Mouse (Mus musculus) brain, embryonic 14.5 days (tissue): ENCODE measurements at regions not wholly inside any gene's neighbourhood (a gene's known extent, or its start where the extent isn't known, plus 50 kb on each side); places are given as distances from the start of the nearest gene placed in this dataset.
A peak's percentile ranks its signal among the peaks of the same experiment; 100 is the strongest.
"Not testable (repeated sequence)": the region's sequence is repeated elsewhere in the genome, so short reads cannot be mapped to it uniquely, and the experiment has no call there.

ENCODE experiments used
- DNase-seq: peaks from one replicate; pipeline ENCODE4 v3.0.0-alpha.2; 2011; ENCODE audit warnings: low read depth
- CTCF ChIP-seq: fragments of 200-500 bp; IDR thresholded peaks from 2 replicates; pipeline ENCODE4 v1.5.1; 2012; ENCODE audit warnings: inconsistent platforms, mild to moderate bottlenecking, moderate library complexity, borderline replicate concordance; ENCODE audit not compliant: insufficient read depth, insufficient read length; ENCODE audit errors: extremely low read depth
- POLR2A ChIP-seq: fragments of 200-500 bp; IDR thresholded peaks from 2 replicates; pipeline ENCODE4 v1.6.1; 2012; ENCODE audit warnings: mild to moderate bottlenecking, inconsistent platforms, borderline replicate concordance; ENCODE audit not compliant: poor library complexity, insufficient read depth, insufficient read length, severe bottlenecking; ENCODE audit errors: extremely low read depth

- DNase-seq, result peak; percentile 64
- TF ChIP-seq CTCF, result no peak
These were observed 66.4 kb downstream of the Xrcc2 start for GRCm38 (mm10) chr5:25639187-25639586.

- TF ChIP-seq CTCF (no peak), POLR2A (no peak)
- no peak for DNase-seq
These were observed 67.5 kb downstream of the Xrcc2 start for GRCm38 (mm10) chr5:25638097-25638496.

GRCm38 (mm10) chr5:25632861-25633535, 72.6 kb downstream of the Xrcc2 start:
- TF ChIP-seq POLR2A (no peak), CTCF (no peak)
- no peak for DNase-seq

DNA sequence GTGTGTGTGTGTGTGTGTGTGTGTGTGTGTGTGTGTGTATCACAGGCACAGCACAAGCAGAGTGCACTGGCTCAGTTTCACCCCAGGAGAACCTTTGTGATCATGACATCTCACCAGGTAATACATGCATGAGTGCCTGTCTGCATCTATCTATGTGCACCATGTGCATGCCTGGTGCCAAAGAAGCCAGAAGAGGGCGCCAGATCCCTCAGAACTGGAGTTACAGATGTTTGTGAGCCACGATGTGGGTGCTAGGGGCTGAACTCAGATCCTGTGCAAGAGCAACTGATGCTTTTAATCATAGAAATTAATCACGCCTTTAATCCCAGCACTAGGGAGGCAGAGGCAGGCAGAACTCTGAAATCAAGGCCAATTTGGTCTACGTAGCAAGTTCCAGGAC, 75.9 kb downstream of the Xrcc2 start:
- DNase-seq, result no peak
- no peak for TF ChIP-seq CTCF
- no peak for TF ChIP-seq POLR2A

DNA sequence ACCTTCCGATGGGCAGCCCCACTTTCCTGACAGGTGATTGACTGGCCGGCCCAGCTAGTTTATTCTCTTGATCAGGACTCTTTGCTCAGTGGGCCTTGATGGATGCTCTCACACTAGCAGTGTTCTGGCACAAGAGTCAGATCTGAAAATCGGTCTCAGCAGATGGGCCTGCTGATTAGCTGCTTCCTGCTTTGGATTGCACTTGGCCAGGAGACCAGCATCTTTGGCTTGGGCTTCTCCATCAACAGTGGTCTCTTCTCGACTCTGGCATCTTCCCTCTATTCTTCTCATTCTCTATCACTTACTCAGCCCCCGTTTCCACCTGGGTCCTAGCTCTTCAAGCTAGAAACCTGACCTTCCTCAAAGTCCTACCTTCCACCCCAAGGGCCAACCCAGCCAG, 77.1 kb downstream of the Xrcc2 start:
- no peak for TF ChIP-seq CTCF
- no peak for TF ChIP-seq POLR2A
- no peak for DNase-seq

DNA sequence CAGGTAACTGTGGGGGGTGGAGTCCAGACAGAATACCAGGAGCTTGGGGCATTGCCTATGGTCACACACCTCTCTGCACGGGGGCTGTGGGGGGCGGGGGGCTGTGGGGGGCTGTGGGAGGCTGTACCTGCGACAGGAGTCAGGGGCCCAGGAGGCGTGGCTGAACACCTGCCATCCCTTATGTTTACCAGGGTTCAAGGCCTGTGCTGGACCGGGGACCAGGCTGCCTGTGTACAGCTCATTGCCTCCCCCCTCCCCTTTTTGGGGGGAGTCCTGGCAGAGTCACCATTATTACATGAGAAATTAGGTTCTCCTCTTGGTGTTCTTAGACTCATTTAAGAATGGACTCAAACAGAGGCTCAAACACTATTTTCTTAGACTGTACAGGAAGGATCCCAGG, 78.5 kb downstream of the Xrcc2 start:
- no peak for TF ChIP-seq CTCF
- no peak for TF ChIP-seq POLR2A
- DNase-seq, result no peak

DNA sequence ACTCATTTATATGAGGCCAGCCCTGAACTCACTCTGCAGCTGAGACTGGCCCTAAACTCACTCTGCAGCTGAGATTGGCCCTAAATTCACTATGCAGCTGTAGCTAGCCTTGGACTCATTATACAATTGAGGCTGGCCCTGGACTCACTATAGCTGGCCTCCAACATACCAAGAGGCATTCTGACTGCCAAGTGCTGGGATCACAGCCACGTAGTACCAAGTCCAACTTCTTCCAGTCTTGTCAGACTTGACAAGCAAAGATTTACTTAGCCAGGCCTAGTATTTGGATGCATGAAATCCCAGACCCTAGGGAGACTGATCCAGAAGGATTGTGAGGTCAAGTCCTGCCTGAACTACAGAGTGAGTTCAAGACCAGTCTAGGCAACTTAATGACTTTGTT, 81.6 kb downstream of the Xrcc2 start:
- TF ChIP-seq POLR2A (no peak), CTCF (no peak)
- peak; percentile 64 for DNase-seq

DNA sequence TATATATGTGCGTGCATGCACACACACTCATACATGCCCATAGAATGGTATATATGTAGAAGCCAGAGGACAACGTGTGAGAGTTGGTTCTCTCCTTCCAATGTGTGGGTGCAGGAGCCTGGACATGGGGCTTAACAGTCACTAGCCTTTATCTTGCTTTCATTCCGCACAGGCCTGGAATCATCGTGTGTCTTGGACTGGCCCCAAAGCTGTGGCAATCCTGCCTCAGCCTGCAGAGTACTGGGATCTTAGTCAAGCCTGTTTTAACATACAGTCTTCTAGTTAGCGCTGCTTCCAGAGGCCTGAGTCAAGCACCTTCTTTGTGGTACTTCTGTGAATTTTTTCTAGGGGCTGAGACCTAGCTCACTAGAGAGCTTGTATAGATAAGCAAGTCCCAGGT, 85.8 kb downstream of the Xrcc2 start:
- no peak for DNase-seq
- no peak for TF ChIP-seq POLR2A
- no peak for TF ChIP-seq CTCF

DNA sequence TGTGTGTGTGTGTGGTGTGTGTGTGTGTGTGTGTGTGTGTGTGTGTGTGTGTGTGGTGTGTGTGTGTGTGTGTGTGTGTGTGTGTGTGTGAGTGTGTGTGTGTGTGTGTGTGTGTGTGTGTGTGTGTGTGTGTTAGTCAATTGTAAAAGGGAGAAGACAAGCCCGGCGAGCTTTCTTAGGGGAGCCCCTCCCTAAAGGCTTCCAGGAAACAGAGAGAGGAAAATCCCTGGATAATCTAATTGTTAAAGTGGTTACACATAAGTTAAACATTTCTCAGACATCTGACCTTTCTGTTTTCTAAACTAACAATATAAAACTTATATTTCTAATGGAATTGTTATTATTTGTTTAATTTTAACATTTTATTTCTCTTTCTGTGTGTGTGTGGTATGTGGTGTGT, 86.3 kb downstream of the Xrcc2 start:
- not testable (repeated sequence) for DNase-seq

DNA sequence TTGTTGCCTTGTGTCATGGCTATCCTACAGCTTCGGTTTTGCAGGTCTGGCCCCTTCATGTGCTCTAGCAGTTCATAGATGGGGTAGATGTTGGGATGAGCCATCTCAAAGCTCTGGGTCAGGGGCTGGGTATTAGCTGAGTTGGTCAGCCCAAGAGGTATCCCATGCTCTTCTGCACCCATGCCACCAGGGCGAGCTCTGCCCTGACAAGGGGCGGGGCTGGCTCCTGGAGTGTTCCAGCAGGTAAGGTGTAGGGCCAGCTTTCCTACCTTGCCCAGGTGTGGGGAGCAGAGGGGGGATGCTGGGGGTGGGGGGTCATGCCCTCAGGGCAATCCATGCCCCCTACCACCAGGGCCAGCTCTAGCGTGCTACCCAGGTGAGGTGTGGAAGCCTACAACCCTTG, 91.0 kb downstream of the Xrcc2 start:
- no peak for DNase-seq
- TF ChIP-seq CTCF (no peak), POLR2A (no peak)

- DNase-seq, result peak; percentile 88
- TF ChIP-seq POLR2A (no peak), CTCF (no peak)
These were observed 91.6 kb downstream of the Xrcc2 start for GRCm38 (mm10) chr5:25613844-25614658.

GRCm38 (mm10) chr5:25612036-25612705, 93.5 kb downstream of the Xrcc2 start:
- DNase-seq, result peak; percentile 62
- TF ChIP-seq CTCF (no peak), POLR2A (no peak)

DNA sequence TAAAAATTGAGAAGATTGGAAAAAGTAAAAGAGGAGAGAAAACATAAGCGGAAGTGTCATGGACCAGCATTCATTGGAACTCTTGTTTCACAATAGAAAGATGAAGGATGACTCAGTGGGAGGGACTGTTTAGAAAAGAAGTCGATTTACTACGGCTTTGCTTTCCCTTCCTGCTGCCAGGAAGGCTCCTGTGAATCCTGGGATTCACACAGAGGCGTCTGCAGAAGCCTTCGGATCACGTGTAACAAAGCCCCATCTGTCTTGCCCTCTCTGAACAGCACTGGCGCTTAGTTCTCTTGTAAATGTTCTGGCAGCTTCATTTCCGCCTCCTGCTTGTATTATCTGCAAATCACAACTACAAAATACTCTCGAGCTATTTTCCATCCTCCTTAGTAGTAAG, 94.0 kb downstream of the Cct8l1 start:
- peak; percentile 93 for DNase-seq
- TF ChIP-seq POLR2A (no peak), CTCF (no peak)
